Mouse (Mus musculus) kidney, postnatal 14 days (tissue): Measurements from ENCODE around the gene Casc4.
A peak's percentile ranks its signal among the peaks of the same experiment; 100 is the strongest.
"Not testable (repeated sequence)": the region's sequence is repeated elsewhere in the genome, so short reads cannot be mapped to it uniquely, and the experiment has no call there.

Experiments used
- DNase-seq: peaks from one replicate; pipeline ENCODE4 v3.0.0; 2022; ENCODE audit warnings: mixed read lengths

Casc4 gene

DNA sequence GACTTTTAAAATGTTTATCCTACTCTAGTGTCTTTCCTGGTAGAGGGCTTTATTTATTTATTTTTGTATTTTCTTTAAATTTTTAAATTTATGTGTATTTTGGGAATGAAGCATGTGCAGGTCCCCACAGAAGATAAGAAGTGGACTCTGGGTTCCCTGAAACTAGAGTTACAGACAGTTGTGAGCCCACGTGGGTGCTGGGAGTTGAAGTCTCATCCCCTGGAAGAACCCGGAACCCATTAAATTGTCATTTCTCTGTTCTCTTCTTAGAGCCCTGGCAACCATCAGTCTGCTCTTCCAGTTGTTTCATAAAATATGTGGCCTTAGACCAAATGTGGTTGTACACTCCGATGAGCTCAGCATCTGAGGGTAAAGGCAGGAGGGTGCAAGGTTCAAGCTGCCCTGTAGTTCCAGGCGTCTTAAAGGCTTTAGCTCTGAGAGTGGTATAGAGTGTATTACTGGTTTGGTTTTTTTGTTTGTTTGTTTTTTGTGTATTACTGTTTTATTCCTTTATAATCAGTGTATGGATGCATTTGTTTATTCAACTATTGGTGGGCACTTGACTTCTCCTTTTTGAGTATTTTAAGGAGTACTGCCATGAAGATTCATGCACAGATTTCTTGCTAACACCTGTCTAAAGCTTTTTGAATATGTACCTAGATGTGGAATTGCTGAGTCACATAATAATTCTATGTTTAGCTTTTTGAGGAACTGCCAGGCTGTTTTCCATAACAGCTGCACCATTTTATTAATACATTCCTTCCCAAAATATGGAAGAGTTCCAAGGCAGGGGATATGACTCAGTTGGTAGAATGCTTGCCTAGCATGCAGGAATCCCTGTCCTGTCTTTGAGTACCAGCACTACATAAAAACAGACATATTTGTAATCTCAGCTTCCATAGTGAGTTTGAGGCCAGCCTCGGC lies 49.5 kb downstream of the Casc4 start:
- peak; percentile 21 for DNase-seq

DNA sequence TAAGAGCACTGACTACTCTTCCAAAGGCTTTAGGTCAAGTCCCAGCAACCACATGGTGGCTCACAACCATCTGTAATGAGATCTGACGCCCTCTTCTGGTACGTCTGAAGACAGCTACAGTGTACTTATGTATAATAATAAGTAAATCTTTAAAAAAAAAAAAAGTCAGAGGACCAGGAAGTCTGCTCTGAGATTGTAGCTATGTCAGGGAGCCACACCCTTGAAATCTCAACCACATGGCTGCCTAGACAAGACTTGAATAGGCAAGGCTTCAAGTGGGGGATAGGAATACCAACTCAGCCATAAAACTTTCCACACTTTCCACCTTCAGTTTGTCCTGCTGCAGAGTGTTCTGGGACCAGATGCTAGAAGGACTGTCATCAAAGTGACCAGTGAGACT lies 70.9 kb downstream of the Casc4 start:
- not testable (repeated sequence) for DNase-seq

DNA sequence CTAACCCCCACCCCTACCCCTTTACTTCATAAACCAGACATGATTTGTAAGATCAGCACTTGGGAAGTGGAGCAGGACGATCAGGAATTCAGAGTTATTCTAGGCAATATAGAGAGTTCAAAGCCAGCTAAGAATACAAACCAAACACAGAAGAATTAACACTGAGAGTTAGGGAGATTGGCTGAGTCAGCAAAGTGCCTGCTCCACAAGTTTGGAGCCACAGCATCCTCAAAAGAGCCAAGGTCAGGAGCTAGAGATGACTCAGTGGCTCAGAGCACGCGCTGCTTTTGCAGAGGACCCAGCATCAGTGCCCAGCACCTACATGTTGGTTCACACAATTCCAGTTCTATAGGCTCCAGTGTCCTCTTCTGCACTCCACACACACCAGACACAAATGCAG lies 76.6 kb downstream of the Casc4 start:
- DNase-seq = no peak

DNA sequence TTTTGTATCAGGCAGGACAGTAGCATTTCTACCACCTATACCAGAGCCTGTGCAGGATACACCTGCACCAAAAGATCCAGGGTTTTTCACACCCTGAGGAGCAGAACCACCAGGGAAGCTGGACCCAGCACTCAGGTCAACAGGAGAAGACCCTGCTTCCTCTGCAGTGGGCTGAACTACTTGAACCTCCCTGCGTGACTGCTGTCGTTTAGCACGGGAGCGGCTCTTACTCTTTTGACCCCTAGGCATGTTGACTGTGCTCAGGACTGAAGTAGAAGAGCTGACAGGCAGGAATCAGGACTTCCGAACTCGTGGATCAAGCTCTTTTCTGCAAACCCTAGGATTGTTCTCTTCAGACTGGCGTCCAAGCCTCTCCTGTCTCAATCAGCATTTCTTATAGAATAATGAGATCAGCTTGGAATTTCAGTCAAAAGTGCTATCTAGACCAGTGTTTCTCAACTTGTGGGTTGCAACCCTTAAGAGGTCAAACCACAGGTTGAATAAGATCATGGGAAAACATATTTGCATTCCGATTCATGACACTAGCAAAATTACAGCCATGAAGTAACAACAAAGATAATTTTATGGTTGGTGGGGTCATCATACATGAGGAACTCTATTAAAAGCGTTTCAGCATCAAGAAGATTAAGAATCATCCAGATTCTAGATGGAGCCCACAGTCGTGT lies 88.3 kb downstream of the Casc4 start:
- DNase-seq = peak; percentile 6

DNA sequence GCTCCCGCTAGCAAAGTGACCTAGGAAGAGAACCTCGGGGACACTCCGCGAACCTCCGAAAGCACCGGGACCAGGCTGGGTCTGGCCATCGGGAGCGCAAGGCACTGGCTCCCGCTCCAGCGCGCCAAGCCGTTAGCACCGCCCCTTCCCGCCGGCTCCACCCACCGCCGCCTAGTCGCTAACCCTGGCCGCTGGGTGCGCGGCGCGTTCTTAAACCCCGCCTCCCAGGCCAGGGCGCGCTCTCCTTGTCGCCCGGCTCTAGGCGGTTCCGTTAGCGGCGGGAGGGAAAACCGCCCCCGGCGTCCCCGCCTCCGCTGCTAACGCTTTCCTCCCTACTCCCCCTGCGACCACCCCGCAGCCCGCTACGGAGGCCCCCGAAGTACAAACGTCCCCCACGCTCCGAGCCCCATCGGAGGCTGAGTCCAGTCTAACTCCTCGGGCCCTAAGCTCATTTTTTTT lies 89.0 kb downstream of the Casc4 start, which contains the start of the genes Ctdspl2 and Mageb3:
Gene Ctdspl2, plus strand, starts transcription at position 237 of the 459 bp plus-strand sequence.
Gene Mageb3, minus strand, starts transcription at position 328 of the 459 bp plus-strand sequence.
- DNase-seq = peak; percentile 98

DNA sequence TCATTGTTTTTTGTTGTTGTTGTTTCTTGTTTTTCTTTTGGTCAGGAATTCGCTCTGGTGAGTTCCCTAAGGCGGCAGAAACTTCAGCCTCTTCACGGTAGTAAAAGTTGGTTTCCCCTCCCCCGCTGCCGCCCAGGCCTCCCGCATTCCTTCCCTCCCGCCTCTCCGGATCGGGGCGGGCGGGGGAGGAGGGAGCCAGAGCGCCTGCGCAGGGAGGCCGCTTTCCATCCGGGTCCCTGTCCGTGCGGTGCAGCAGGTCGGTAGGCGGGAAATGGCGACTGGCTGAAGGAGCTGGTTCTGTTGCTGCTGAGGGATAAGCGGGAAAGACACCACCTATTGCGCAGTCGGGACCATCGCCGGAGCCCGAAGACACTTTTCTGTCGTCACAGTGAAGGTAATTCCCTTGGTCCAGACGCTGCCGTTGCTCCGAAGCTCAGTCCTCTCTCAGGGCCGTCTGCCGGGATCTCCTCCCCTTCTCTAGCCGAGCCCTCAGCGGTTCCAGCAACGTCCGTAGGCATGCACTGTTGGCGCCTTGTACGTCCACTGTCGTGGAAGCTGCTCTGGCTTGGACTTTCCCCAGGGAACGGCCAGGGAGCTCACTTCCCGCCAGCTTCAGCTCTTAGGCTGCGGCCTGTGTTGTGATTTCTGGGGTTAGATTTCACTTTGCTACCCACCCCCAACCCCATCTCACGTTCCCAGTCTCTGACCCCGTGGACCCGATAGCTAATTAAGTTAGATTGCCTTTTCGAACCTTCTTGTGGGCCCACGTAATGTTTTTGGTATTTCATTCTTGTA lies 89.7 kb downstream of the Casc4 start:
- DNase-seq = peak; percentile 97

DNA sequence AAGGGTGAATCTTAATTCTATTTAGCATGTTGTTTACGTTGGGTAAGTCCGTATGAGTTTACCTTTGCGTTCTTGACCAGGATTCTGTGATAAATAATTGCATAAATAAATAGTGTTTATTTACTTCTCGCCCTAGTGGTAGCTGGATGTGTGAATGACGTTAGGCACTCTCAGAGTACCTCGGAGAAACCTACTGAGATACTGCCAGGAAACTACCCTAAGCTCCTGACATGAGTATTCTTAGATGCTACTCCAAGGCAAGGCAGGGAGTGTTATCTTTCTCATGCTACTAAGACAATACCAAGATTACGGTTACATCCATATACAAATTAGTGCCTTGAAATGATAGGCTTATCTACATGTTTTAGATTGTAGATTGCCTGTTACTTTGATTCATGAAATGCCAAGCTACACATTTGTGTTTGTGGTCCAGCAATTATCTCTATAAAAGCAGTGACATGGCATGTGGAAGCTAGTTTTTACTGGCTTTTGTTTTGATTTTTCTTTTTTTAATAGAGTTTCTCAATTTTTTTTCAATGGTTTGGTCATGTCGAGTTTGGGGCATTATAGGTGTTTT lies 90.5 kb downstream of the Casc4 start:
- DNase-seq = no peak
